Mouse (Mus musculus) embryonic facial prominence, embryonic 11.5 days (tissue): ENCODE measurements around the gene Snx3. TPM values are rescaled to one million over a fixed set of nuclear protein-coding genes. Genes with fewer than 3 reads are reported as not detected.

Source experiments
- ATAC-seq: fragments of 200-750 bp; cut with Nextera tagmentation; replicated peaks from 2 replicates; pipeline ENCODE4 v1.8.0; 2017; ENCODE audit warnings: low read depth; ENCODE audit not compliant: insufficient number of reproducible peaks, low FRiP score, low TSS enrichment
- DNase-seq: peaks from one replicate; pipeline ENCODE4 v3.0.0-alpha.2; 2015; ENCODE audit warnings: low spot score
- H3K27ac ChIP-seq: fragments of 300-500 bp; sonication (generic); replicated peaks from 2 replicates; pipeline ENCODE4 v1.5.1; 2014; ENCODE audit warnings: mild to moderate bottlenecking, low read depth, low read length, control low read depth
- H3K27me3 ChIP-seq: fragments of 300-500 bp; sonication (generic); 2 replicates; pipeline ENCODE4 v1.6.1; 2014; ENCODE audit warnings: mild to moderate bottlenecking, low read length, moderate library complexity, mixed read lengths; ENCODE audit not compliant: control insufficient read depth, insufficient read depth
- H3K36me3 ChIP-seq: fragments of 300-500 bp; sonication (generic); replicated peaks from 2 replicates; pipeline ENCODE4 v1.6.1; 2014; ENCODE audit warnings: low read depth, mild to moderate bottlenecking, low read length, moderate library complexity, mixed read lengths; ENCODE audit not compliant: control insufficient read depth, insufficient read depth
- H3K4me1 ChIP-seq: fragments of 300-500 bp; sonication (generic); 2 replicates; pipeline ENCODE4 v1.6.1; 2014; ENCODE audit warnings: low read length, mixed read lengths; ENCODE audit not compliant: control insufficient read depth, insufficient read depth
- H3K4me2 ChIP-seq: fragments of 300-500 bp; sonication (generic); 2 replicates; pipeline ENCODE4 v1.6.1; 2014; ENCODE audit warnings: low read depth, mild to moderate bottlenecking, control low read depth, low read length, moderate library complexity
- H3K4me3 ChIP-seq: fragments of 300-500 bp; sonication (generic); 2 replicates; pipeline ENCODE4 v1.5.1; 2014; ENCODE audit warnings: low read depth, low read length, control low read depth
- H3K9ac ChIP-seq: fragments of 300-500 bp; sonication (generic); replicated peaks from 2 replicates; pipeline ENCODE4 v1.6.1; 2014; ENCODE audit warnings: mild to moderate bottlenecking, control low read depth, low read length
- H3K9me3 ChIP-seq: fragments of 300-500 bp; sonication (generic); replicated peaks from 2 replicates; pipeline ENCODE4 v1.6.1; 2016; ENCODE audit warnings: mild to moderate bottlenecking, low read length, inconsistent platforms, mixed read lengths; ENCODE audit not compliant: control insufficient read depth
- WGBS: fragments of 180-500 bp; shearing (Covaris S2); extraction: QIAGEN DNeasy Blood & Tissue Kit; methylation state at CpG from one replicate; pipeline ENCODE4 v1.1.7; 2014; 5-methylcytosine and 5-hydroxymethylcytosine counted together
- polyA plus RNA-seq: library from polyadenylated mRNA; unstranded; fragments of >200 nt; fragmentation: Nextera tagmentation; extraction: Ambion mirVana; gene quantifications from 2 replicates; pipeline ENCODE4 v1.2.1, GENCODE M21; 2014

The Snx3 gene
- polyA plus RNA-seq, 1 experiment from 2014 or later = 234 TPM

GRCm38 (mm10) chr10:42581694-42582565, 80.1 kb downstream of the Snx3 start:
- Histone ChIP-seq H3K27ac (no peak overlapping the region), H3K4me2 (peak overlapping the region; percentile 16; the same call in 1 of the 2 replicates), H3K9ac (peak overlapping the region; percentile 53), H3K9me3 (no peaks in the 10 kb centered on the region), H3K27me3 (peaks cover 78% of the 10 kb centered on the region), H3K4me3 (peak overlapping the region; percentile 30), H3K4me1 (no peaks in the 10 kb centered on the region; the same call in none of the 2 replicates), H3K36me3 (no peaks in the 10 kb centered on the region)
- ATAC-seq (no peak), DNase-seq (peak; percentile 58)
- WGBS = under 1% methylated on average over 45 of the region's 45 CpGs

- Histone ChIP-seq H3K4me3 (peak overlapping the region; percentile 30), H3K9ac (peak overlapping the region; percentile 53), H3K36me3 (no peaks in the 10 kb centered on the region), H3K9me3 (no peaks in the 10 kb centered on the region), H3K4me1 (no peaks in the 10 kb centered on the region; the same call in none of the 2 replicates), H3K4me2 (peak overlapping the region; percentile 8; the same call in 1 of the 2 replicates), H3K27me3 (peaks cover 80% of the 10 kb centered on the region), H3K27ac (no peak overlapping the region)
- DNase-seq = no peak
- 0% methylated on average over 44 of the region's 44 CpGs for WGBS
- no peak for ATAC-seq
Measured at GRCm38 (mm10) chr10:42582566-42583110, 80.8 kb downstream of the Snx3 start.

DNA sequence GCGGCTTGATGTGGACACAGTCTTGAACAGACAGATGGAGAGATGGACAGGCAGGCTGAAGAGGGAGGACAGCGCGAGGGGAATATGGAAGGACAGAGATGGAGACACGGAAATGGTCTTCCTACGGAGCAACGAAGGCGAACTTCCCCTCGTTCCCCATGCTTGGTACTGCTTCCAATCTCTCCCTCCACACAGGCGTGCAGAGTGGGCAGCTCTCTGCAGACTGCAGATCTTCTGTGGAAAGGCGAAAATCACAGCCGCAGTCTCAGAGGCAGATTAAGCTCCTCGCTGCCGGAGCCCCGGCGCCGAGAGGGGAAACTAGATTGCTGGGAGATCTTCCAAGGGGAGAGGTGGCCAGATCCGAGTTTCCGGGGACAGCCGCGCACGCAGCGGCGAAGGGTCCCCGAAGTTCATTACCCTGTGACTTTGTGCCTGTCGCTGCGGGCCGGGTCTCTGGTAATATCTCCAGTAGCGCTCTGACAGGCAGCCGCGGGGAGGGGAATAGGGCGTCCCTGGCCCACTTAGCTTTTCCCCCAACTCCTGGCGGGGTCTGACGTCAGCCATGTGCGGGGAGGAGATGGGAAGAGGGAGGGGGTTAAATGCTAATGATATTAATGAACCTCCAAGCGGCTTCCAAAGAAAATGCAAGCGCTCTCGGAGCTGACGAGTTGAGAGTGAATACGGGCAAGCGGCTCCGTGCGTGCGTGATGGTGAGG, 81.5 kb downstream of the Snx3 start, which contains the start of the genes Nr2e1 and Ostm1:
Gene Nr2e1 (minus strand): TSS at position 476 of the 716 bp plus-strand sequence.
Gene Ostm1 (plus strand): TSS at position 666 of the 716 bp plus-strand sequence.
- no peaks in the 10 kb centered on the region for H3K9me3 ChIP-seq
- peak within 1 kb of the TSS; percentile 53 for H3K9ac ChIP-seq
- peak within 1 kb of the TSS; percentile 44 for H3K4me2 ChIP-seq
- peaks cover 80% of the 10 kb centered on the region for H3K27me3 ChIP-seq
- WGBS = under 1% methylated on average over 43 of the region's 43 CpGs
- ATAC-seq (no peak; the same call in 1 of the 2 replicates), DNase-seq (peak; percentile 66)
- H3K27ac ChIP-seq = no peak within 1 kb of the TSS
- H3K4me3 ChIP-seq = peak within 1 kb of the TSS; percentile 30
- no peaks in the 10 kb centered on the region for H3K36me3 ChIP-seq
- no peaks in the 10 kb centered on the region; the same call in none of the 2 replicates for H3K4me1 ChIP-seq

DNA sequence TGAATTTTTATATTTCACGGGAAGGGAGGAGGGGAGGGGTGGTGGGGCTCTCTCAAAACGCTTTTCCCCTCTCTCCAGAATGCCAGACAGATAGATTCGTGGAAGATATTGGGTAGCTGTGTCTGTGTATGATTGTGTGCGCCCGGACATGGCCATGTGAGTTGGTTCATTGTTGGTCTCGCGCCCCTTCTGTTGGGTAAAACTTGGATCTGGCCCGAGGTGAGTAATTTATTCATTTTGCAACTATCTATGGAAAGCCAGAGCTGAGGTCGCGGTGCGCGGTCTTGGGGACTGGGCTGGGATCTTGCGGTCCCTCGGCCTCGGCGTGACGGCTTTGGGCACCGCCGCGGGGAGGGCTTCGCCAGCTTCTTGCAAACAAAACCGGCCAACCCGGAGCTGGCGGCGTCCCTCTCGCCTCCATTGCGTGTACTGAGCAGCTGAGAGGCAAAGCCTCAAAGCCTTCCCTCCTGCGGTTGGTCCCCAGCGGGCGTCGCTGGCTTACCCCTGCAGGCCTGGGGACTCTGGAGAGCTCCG, 82.1 kb downstream of the Snx3 start:
- Histone ChIP-seq H3K36me3 (no peaks in the 10 kb centered on the region), H3K9me3 (no peaks in the 10 kb centered on the region), H3K4me2 (peak overlapping the region; percentile 44), H3K27me3 (peaks cover 81% of the 10 kb centered on the region), H3K4me3 (peak overlapping the region; percentile 30), H3K9ac (peak overlapping the region; percentile 37), H3K27ac (no peak overlapping the region), H3K4me1 (no peaks in the 10 kb centered on the region; the same call in none of the 2 replicates)
- ATAC-seq (no peak), DNase-seq (no peak)
- under 1% methylated on average over 32 of the region's 32 CpGs for WGBS

DNA sequence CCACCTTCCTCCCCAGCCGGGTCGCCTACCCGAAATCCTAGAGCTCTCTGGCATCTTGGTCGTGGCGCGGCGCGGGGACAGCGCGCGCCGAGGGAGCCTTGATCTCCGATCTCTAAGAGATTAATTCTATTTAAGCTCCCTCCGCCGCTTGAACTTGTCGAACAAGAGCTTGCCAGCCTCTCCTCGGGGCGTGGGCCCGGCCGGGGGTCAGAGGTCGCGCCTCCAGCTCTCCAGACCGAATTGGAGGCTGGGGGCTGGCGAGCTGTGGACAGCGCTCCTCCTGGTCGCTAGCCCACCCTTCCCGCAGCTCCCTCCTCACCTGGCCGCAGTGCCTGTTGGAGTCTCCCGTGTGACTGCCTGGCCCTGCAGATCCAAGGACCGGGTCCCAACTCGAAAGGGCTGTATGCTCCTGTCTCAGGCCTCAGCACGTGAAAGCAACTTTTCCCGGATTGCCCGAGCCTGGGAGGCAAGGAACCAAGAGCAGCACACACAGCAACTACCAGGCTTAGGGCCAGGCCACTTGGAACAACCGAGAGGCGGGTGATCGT, 82.7 kb downstream of the Snx3 start:
- Histone ChIP-seq H3K27ac (no peak overlapping the region), H3K27me3 (peaks cover 81% of the 10 kb centered on the region), H3K4me3 (peak overlapping the region; percentile 30), H3K4me1 (no peaks in the 10 kb centered on the region; the same call in none of the 2 replicates), H3K9me3 (no peaks in the 10 kb centered on the region), H3K36me3 (no peaks in the 10 kb centered on the region), H3K4me2 (peak overlapping the region; percentile 44), H3K9ac (peak overlapping the region; percentile 37)
- no peak for ATAC-seq
- DNase-seq = no peak
- WGBS = under 1% methylated on average over 37 of the region's 37 CpGs

Other genes with a start within 250 kb of the Snx3 start
- gene Foxo3, start 225.3 kb upstream of the Snx3 start, polyA plus RNA-seq = 5.0 and 5.4 TPM in 2 replicates
- gene Afg1l, start 23.5 kb upstream of the Snx3 start, polyA plus RNA-seq = 5.8 and 6.2 TPM in 2 replicates
- gene Nr2e1, start 81.6 kb downstream of the Snx3 start, polyA plus RNA-seq = 8.6 and 11.8 TPM in 2 replicates
- 15.5 and 16.0 TPM in 2 replicates for gene Ostm1, start 81.8 kb downstream of the Snx3 start, polyA plus RNA-seq